Mouse (Mus musculus) olfactory bulb, adult 2 months (tissue): ENCODE measurements around the gene Fam129b.

Experiments
- CTCF ChIP-seq: fragments of 200-500 bp; IDR thresholded peaks from 2 replicates; pipeline ENCODE4 v1.5.1; 2012; ENCODE audit warnings: low read depth, mild to moderate bottlenecking, low read length, moderate library complexity; ENCODE audit not compliant: insufficient read depth
- POLR2A ChIP-seq: fragments of 200-500 bp; IDR thresholded peaks from 2 replicates; pipeline ENCODE4 v1.6.1; 2012; ENCODE audit warnings: mild to moderate bottlenecking, low read depth, low read length, moderate library complexity; ENCODE audit not compliant: insufficient read depth

DNA sequence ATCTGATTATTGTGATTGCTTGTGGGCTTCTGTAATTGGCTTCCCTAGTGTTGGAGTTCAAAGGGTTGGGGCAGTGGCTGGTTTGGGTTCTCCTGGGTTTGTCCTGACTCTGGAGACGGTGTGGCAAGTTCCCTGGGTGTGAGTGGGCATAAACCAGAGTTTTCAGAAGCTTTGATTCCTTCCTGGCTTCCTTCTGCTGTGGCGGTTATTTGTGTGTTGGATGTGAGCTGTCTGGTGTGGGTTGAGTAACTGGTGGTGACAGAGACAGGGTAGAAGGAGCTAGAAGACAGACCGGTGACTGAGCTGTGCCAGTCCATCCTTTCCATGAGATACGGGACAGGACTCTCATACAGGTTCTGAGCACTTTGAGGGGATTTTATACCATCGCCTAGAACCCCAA, 3.7 kb downstream of the Fam129b start:
- TF ChIP-seq POLR2A (no peak), CTCF (no peak)
